ENCODE assay signal across 9 mouse cellular contexts in the genomic region with DNA sequence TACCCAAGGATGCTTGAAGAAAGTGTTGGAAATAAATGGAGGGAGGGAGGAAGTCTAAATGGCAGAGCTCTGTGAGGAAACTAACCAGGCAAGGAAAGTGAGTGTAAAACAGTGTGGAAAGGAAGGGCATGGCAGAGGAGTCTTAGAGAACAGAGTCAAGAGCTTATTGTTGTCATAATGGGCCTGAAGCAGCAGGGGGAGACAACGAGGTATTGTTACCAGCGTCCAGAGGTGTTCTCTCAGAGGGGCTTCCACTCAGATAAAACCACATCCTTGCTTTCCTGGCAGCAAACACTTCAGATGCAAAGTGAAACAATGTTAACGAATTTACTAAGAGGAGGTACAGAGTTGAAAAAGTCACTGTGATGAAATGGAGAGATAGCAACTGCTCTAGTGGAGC. TPM values are rescaled to one million over a fixed set of nuclear protein-coding genes. Genes with fewer than 3 reads are reported as not detected.
DNase-seq lines count a peak whose midpoint lies in the region; TF ChIP-seq lines count a peak whose summit lies in the region.
"Had no signal": no experiment of that assay in that cellular context is flagged by ENCODE, and none has a peak within 500 bp of the region (broad histone marks: within the 10 kb centered on the region; RNA-seq: fewer than 3 reads in every experiment).

No protein-coding gene starts in this region.

- peak; percentile 60 for TF ChIP-seq CTCF in layer of hippocampus, adult 2 months (conservative IDR thresholded peaks at IDR 0.05)
- peak; percentile 6 for TF ChIP-seq CTCF in ES-Bruce4 (IDR thresholded peaks at IDR 0.05; ENCODE audit: low read depth, low read length)

- no peak overlapping the region for H3K27ac ChIP-seq in layer of hippocampus, adult 2 months
- no peak overlapping the region for H3K27ac ChIP-seq in ES-Bruce4 (ENCODE audit: insufficient read depth, low read length)
- H3K27ac ChIP-seq: liver, embryonic 15.5 days had no signal

- H3K9me3 ChIP-seq in ES-Bruce4 (replicated peaks; ENCODE audit: control insufficient read depth, insufficient read depth, low read length, poor library complexity, severe bottlenecking): no peaks in the 10 kb centered on the region
- H3K9me3 ChIP-seq: liver, embryonic 15.5 days had no signal

- H3K4me1 ChIP-seq in ES-Bruce4 (ENCODE audit: control insufficient read depth, insufficient read depth, low read length): no peaks in the 10 kb centered on the region
- H3K4me1 ChIP-seq: liver, embryonic 15.5 days had no signal

- intact Hi-C loops in left cerebral cortex, postnatal 25 days (cut with DNase I): loop anchor here (10.0 kb wide), 1 partner anchor 1379 kb away; no protein-coding TSS in a partner anchor

- no peaks in the 10 kb centered on the region for H3K36me3 ChIP-seq in ES-Bruce4 (ENCODE audit: control insufficient read depth, insufficient read depth, low read length, poor library complexity, severe bottlenecking)
- H3K36me3 ChIP-seq: liver, embryonic 15.5 days had no signal

- no peak overlapping the region for H3K9ac ChIP-seq in ES-Bruce4 (ENCODE audit: low read depth, poor library complexity, severe bottlenecking)
- H3K9ac ChIP-seq: liver, embryonic 15.5 days had no signal

- no peak for DNase-seq in layer of hippocampus, adult 2 months (ENCODE audit: low spot score in 2 of 2)
- no peak for DNase-seq in layer of hippocampus, adult 8-10 months (ENCODE audit: low spot score in 2 of 2)
- DNase-seq in A20 (ENCODE audit: low read depth, low spot score): peak; percentile 3
- DNase-seq in retina, embryonic 14.5 days (ENCODE audit: low spot score): peak; percentile 44
- DNase-seq in urinary bladder, postnatal 14 days (ENCODE audit: low spot score): no peak
- DNase-seq in left cerebral cortex, postnatal 25 days (ENCODE audit: low spot score in 2 of 2): no peak
- DNase-seq: layer of hippocampus, adult 9-11 months had no signal

- no peak for TF ChIP-seq EP300 in ES-Bruce4 (IDR thresholded peaks at IDR 0.05; ENCODE audit: insufficient read depth, low read depth, low read length)

- no peak overlapping the region for H3K4me3 ChIP-seq in layer of hippocampus, adult 2 months
- H3K4me3 ChIP-seq in ES-Bruce4 (ENCODE audit: low read depth, low read length): no peak overlapping the region
- H3K4me3 ChIP-seq: liver, embryonic 15.5 days had no signal

- TF ChIP-seq POLR2A in ES-Bruce4 (IDR thresholded peaks at IDR 0.05; ENCODE audit: insufficient read depth, low read length): no peak

- H3K27me3 ChIP-seq in ES-Bruce4 (ENCODE audit: control insufficient read depth, insufficient read depth, low read length, poor library complexity, severe bottlenecking): no peaks in the 10 kb centered on the region
- H3K27me3 ChIP-seq: liver, embryonic 15.5 days had no signal

RNA-seq across cellular contexts. Expression of gene Fat4, which starts 33.1 kb away (rescaled TPM):
- 10 to 100 TPM; 29.4 to 34.5 TPM for total RNA-seq in layer of hippocampus, adult 2 months (2021)
- total RNA-seq in layer of hippocampus, adult 8-10 months (2022): 10 to 100 TPM; 23.2 to 30.8 (median 25.9) TPM
- 0.13 and 0.15 TPM in 2 replicates for polyA plus RNA-seq in ES-Bruce4 (2011; ENCODE audit: insufficient read depth, insufficient read length, low read depth, missing spikeins)
- 10 to 100 TPM; 12.8 to 13.3 TPM for total RNA-seq in left cerebral cortex, postnatal 25 days (2021)

Comparison
In these comparisons a context has a peak if more than half of its experiments do, and no peak if none do; other contexts are left out.
1. DNase-seq: peak in A20 (single experiment) and retina, embryonic 14.5 days (single experiment); none in layer of hippocampus, adult 2 months (0 of 2), layer of hippocampus, adult 8-10 months (0 of 2), urinary bladder, postnatal 14 days (single experiment) and left cerebral cortex, postnatal 25 days (0 of 2).